Mouse (Mus musculus): ENCODE results near the gene Tnnc2. TPM values are rescaled to one million over a fixed set of nuclear protein-coding genes. Genes with fewer than 3 reads are reported as not detected.
"Not testable (repeated sequence)": the region's sequence is repeated elsewhere in the genome, so short reads cannot be mapped to it uniquely, and the experiment has no call there.

Gene Tnnc2
- total RNA-seq, 2 experiments from 2014 or later, result 0.96 TPM; not detected in 1

DNA sequence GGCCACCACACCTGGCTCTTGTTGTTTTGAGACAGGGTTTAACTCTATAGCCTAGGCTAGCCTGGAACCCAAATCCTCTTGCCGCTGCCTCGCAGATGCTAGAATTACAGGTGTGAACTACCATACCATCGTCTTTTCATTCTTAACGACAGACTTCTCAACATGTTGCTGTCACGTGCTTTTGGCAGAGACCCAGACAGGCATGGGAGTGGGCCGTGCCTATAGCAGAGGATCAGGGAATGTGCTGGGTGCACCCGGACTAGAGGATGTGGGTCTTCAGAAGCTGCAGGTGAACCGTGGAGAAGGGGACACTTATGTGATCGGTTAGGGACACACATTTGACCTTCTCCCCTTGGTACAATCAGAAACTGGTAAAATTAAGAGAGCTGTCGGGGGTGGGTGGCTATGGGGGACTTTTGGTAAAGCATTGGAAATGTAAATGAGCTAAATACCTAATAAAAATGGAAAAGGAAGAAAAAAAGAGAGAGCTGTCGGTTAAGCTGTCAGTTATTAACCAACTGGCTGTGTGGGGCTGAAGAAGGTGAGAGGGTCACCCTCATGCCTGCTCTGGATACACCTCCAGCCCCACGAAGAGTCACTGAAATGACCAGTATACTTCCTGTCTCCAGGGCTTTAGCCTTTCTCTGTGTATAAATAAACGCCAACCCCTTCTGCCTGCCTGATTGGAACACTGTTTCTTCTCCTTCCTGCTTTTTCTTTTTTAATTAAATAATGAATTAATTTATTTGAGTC lies 20.7 kb upstream of the Tnnc2 start:
- no peak for DNase-seq (ENCODE audit: low spot score in 2 of 2)
- intact Hi-C loops (cut with DNase I), result no loop called here

DNA sequence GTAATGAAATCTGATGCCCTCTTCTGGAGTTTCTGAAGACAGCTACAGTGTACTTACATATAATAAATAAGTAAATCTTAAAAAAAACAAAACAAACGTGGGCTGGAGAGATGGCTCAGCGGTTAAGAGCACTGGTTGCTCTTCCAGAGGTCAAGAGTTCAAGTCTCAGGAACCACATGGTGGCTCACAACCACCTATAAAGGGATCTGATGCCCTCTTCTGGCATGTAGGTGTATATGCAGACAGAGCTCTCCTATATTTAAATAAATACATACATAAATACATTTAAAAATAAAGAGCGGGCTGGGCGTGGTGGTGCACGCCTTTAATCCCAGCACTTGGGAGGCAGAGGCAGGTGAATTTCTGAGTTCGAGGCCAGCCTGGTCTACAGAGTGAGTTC lies 18.8 kb upstream of the Tnnc2 start:
- intact Hi-C loops (cut with DNase I), result not testable (repeated sequence)

DNA sequence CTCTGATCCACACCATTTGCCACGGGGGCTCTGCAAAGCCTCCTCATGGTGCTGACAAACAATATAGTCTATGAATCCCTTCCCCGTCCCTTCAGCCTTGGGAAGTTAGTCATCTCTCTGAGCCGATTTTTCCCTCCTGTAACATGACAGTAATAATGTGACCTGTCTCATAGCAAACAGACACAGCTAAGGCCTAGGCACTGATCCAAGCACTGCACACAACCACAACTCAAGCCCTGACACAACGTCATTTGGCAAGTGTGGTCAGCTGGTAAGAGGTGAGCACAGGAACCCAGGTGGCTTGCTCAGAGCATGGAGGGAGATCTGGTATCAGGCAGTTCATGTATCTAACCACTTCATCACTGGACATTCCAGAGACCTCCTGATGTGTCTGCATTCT lies 16.1 kb upstream of the Tnnc2 start:
- intact Hi-C loops (cut with DNase I), result no loop called here
- DNase-seq (ENCODE audit: low spot score in 2 of 2), result no peak

More for the DNA sequence above, 18.8 kb upstream of the Tnnc2 start:
- DNase-seq (ENCODE audit: low spot score in 2 of 2), result not testable (repeated sequence)

DNA sequence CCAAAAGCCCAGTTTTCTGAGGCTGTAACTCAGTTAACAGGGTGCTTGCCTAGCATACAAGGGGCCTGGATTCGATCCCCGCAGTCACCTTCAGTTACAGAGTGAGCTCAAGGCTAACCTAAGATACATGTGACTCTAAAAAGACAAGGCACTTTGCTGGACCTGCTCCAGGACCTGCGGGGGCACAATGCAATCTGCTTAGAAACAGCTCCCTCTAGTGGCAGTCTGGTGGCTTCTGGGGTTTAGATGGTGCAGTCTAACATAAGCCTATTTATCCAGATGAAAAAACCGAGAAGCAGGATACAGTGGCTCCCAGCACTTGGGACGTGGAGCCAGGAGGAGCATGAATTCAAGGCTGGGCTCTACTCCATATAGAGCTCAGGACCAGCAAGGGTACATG lies 14.5 kb upstream of the Tnnc2 start:
- peak; percentile 76 to 82 for DNase-seq (ENCODE audit: low spot score in 2 of 2)
- intact Hi-C loops (cut with DNase I), result no loop called here

DNA sequence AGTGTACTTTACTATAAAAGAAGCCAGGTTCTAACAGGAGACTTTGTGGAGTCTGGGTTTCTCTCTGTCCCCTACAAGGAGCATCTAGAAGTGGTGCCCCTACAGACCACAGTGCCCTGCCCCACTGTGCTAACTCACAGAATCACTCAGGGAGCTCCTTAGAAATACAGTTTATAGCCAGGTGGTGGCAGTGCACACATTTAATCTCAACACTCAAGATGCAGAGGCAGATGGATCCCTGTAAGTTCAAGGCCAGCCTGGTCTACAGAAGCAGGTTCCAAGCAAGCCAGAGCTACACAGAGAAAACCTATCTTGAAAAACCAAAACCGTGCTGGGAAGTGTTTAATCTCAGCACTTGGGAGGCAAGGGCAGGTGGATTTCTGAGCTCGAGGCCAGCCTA lies 14.0 kb upstream of the Tnnc2 start:
- intact Hi-C loops (cut with DNase I), result no loop called here
- no peak for DNase-seq (ENCODE audit: low spot score in 2 of 2)

DNA sequence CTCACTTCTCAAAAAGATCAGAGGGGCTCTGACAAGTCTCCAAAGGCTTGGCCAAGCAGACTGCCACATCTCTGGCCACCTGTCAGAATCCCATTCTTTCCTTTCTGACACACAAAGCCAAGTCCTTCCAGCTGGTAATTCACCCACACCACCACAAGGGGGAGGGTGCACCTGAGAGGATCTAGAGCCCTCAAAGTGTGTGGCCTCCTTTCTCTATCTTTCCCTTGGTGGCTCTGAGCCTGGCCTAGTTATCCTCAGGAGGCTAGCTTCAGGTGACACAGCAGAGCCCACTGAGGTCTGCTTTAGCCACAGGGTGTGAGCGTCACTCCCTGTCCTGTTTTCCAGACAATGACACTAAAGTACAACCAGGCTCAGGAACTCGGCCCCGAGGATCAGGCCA lies 13.5 kb upstream of the Tnnc2 start:
- DNase-seq (ENCODE audit: low spot score in 2 of 2), result peak in 1 of 2 experiments; percentile 26
- intact Hi-C loops (cut with DNase I), result no loop called here

DNA sequence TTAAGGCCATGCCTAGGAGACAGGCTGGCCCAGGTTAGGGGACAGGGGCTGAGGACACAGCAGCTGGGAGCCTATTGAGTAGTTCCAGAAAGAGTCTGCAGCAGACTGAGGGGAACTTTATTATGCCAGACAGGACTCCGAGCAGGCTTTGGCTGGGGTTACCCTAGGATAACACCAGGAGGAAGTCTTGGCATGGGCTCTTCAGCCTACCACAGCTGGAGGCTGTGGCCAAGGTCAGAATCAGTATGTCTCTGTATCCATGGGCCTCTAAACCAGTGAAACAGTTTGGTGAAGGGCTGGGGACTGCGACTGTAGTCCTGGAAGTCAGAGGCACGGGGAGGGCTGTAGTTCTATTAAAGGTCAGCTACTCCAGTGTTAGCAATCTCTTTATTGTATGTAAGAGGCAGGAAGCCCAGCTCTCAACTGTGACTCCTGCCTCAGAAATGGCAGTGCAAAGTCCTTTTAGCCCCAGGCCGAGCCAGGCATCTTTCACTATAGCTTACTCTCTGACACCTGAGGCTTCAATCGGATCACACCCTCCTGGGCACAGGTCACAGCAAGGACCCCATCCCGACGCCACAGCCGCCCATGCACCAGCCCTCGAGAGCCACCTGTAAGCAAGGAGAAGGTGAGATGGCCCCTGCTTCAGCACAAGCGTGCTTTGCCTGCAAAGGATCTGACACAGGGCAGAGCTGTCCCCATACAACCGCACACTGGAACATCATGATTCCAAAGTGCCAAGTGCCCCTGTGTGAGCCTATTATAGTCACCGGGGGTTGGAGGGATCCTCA lies 12.8 kb upstream of the Tnnc2 start:
- intact Hi-C loops (cut with DNase I), result no loop called here
- DNase-seq (ENCODE audit: low spot score in 2 of 2), result no peak

DNA sequence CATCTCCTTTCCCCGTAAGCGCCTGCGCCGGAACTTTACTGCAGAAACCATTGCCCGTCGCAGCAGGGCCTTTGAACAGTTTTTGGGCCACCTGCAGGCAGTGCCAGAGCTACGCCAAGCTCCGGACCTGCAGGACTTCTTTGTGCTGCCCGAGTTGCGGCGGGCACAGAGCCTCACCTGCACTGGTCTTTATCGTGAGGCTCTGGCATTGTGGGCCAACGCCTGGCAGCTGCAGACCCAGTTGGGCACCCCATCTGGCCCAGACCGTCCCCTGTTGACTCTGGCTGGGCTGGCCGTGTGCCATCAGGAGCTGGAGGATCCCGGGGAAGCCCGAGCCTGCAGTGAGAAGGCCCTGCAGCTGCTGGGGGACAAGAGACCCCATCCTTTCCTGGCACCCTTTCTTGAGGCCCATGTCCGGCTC lies 12.1 kb upstream of the Tnnc2 start:
- intact Hi-C loops (cut with DNase I), result no loop called here
- DNase-seq (ENCODE audit: low spot score in 2 of 2), result no peak

DNA sequence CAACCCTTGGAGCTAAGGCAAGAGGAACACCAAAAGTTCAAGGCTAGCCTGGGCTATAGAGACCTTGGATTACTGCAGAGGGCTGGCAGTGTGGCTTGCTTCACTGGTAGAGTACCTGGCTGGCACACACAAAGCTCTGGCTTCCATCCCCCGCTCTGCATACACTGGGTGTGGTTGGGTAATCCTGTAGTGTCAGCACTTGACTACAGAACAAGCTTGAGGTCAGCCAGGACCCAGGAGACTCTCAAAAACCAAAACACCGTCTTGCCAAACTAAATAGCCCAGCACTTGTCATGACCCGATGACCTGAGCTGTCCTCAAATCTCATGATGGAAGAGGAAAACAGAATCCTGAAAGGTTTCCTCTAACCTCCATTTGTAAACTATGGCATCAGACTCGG lies 10.7 kb upstream of the Tnnc2 start:
- DNase-seq (ENCODE audit: low spot score in 2 of 2), result no peak
- intact Hi-C loops (cut with DNase I), result no loop called here

DNA sequence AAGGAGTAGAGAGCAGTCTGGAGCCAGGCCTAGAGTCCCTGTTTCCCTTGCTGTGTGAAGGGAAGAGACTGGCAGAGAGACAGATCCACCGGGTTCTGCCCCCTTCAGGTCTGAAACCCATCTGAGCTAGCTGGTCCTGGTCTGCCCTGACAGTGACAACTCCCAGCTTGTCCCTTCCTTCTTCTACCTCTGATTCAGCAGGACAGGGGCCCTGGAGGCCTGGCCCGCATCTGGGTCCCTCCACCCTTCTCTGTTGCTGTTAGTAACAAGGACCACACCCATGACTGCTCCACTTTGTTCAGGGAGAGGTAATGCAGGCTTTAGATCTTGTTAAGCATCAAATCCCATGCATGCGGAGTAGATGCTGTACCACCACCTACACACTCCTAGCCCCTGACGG lies 8.6 kb upstream of the Tnnc2 start:
- intact Hi-C loops (cut with DNase I), result no loop called here
- no peak for DNase-seq (ENCODE audit: low spot score in 2 of 2)

DNA sequence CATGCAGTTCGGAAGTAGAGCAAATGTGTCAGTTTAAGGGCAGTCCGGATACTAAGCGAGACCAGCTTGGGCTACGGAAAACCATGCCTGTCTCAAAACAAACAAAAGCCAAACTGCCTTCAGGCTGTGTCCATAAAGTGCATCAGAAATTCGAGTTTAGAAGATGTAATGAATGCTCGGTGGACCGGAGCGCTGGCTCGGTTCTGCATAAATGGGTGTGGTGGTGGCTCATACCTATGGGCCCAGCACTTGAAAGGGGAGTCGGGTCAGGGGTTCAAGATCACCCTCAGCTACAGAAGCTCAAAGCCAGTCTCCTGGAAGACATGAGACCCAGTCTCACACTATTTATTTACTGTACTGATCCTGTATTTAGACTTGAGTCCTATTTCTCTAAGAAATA lies 8.0 kb upstream of the Tnnc2 start:
- intact Hi-C loops (cut with DNase I), result no loop called here
- DNase-seq (ENCODE audit: low spot score in 2 of 2), result no peak

DNA sequence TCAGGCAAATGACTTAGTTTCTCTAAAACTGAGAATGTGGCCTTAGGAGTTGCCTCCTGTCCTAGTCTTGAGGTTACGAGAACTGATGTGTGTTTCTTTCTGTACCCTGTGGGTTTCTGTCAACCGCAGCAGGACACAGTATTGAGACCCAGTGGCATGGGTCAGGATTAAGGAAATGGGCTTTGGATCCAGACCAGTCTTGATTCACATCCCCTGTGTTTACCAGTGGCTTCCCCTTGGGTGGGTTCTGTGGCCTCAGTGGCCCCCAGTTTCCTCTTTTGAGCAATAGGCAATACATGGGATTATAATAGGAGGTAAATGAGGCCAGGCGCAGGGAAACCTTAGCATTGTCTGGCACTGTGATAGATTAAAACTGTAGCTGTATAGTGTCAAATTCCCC lies 7.3 kb upstream of the Tnnc2 start:
- DNase-seq (ENCODE audit: low spot score in 2 of 2), result no peak
- intact Hi-C loops (cut with DNase I), result no loop called here

DNA sequence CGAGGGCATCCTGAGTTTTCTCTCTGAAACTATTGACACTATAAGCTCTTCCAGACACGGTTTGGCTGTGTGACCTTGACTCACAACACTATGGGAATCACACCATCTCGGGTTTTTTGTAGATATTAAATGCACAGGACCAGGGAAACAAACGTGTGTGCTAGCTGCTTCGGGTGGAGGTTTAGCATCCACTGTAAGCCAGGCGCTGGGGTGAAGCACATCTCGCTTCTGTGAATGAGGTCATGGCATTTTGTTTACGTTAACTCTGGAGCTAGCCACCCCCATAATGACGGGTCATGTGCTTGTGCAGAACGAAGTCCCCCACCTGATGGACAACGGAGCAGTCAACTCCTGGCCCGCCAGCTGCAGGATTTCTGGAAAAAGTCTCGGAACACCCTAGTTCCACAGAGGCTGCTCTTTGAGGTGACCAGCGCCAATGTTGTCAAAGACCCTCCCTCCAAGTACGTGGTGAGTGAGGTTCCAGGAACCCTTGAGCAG lies 6.7 kb upstream of the Tnnc2 start:
- intact Hi-C loops (cut with DNase I), result no loop called here
- DNase-seq (ENCODE audit: low spot score in 2 of 2), result peak in 1 of 2 experiments; percentile 21

DNA sequence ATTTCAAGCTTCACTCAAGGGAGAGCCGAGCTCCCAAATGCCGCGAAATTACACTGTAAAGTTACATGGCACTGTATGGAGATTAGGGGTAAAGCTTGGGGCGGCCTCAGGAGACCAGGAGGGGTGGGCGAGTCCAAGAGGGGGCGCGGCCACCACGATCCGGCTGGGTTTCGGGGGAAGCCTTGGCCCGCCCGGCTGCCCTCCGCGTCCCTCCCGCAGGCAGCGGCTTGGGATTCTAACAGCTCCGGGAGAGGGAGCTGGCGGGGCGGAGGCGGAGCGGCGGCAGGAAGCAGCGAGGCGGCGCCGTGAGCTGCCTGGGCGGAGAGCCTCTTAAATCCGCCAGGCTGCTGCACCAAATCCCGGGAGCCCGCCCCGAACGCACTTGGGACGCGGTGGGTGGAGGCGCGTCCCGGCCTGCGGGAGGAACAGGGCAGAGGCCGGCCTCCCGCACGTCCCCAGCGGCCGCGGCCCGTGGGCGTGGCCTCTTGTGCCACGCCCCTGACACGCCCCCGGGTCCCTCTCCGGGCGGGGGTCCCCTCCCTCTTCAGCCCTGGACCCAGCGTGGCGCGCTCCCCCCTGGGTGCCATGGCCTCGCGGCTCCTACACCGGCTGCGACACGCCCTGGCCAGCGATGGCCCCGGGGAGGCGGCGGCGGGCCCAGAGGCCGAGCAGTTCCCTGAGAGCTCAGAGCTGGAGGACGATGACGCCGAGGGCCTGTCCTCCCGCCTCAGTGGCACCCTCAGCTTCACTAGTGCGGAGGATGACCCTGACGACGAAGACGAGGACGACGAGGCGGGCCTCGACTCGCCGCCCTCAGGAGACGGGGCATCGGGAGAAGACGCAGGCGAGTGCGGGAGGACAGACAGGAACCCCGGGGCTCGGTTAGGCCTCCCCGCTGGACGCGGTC lies 6.0 kb upstream of the Tnnc2 start, which contains the start of gene Snx21:
Snx21 (plus strand) TSS at position 343 of the 907 bp plus-strand sequence.
- intact Hi-C loops (cut with DNase I), result no loop called here
- DNase-seq (ENCODE audit: low spot score in 2 of 2), result peak; percentile 87 to 90

DNA sequence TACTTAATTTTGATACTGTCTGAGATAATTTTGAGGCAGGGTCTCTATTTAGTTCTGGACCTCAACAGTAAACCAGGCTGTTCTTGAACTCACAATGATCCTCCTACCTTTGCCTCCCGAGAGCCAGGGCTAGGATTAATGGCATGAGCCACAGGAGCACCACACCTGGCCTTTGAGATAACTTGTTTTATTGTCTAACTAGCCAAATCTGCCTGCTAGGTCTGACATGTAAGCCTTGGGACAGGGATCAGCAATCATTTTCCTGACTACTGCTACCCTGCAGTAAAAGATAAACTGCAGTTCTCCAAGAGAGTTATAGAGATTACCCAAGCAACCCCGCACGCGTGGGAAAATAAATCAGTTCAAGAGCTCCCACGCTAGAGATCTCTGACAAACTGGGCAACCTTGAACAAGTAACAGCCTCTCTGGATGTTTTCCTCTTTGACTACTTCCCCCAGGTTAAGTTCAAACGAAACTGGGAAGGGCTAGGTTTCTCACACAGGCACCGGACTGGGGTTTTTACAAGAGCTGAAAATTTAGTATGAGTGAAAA lies 5.2 kb upstream of the Tnnc2 start:
- intact Hi-C loops (cut with DNase I), result no loop called here

DNA sequence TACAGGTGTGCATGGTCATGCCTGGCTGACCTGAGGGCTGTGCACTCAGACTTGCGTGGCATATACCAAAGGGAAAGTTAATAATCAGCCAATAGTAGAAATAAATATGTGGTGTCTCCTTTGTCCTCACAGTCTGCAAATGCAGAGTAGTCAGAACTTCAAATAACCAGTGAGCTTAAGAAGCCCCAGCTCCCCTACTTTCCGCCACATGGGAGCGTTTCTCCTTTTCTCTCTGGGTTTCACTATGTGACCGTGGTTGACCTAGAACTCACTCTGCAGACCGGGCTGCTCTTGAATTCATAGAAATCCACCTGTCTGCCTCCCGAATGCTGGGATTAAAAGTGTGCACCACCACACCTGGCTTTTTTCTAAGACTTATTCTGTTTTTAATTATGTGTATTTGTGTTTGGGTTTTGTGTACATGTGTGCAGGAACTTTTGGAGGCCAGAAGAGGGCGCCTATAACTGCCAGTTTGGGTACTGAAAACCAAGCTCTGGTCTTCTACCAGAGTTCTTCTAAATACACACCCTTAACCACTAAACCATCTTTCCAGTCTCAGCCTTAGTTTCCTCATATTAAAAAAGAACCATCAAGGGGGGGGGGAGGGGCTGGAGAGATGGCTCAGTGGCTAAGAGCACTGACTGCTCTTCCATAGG lies 4.3 kb upstream of the Tnnc2 start:
- intact Hi-C loops (cut with DNase I), result no loop called here
- no peak for DNase-seq (ENCODE audit: low spot score in 2 of 2)

More for the DNA sequence above, 5.2 kb upstream of the Tnnc2 start:
- DNase-seq (ENCODE audit: low spot score in 2 of 2), result no peak

DNA sequence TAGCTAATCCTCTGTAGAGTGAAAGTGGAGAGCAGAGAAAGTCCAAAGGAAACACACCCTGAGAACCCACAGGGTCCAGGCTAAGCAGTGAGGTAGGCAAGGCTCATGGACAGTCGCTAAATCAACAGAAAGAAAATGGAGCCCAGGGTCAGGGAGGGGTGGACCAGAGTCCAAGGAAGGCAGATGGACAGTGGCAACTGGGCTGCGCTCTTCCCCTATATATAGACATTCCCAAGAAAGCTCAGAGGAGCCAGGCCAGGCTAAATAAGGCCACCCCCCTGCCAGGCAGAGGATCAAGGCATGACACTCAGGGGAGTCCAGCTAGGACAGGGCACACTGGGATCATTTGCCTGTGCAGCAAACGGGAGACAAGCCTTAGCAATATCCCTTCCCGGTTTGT lies 2.1 kb upstream of the Tnnc2 start:
- intact Hi-C loops (cut with DNase I), result no loop called here
- no peak for DNase-seq (ENCODE audit: low spot score in 2 of 2)

DNA sequence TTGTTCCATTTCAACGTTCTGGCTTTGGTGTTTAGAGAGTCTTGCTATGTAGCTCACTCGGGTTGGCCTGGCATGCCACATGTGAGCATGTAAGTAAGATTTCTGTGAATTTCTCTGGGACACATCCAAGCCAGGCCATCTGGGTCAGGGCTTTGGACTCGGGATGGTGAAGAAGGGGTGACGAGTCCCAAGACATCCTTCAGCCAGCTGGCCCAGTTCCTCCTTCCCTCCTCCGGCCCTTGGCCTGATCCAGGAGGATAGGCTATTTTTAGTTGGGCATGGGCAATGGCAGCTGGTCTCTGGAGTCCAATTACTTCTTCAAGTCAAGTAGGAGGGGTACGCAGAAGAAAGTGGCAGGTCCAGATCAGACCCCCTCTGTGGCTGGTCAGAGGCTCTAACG lies 958 bp downstream of the Tnnc2 start:
- intact Hi-C loops (cut with DNase I), result no loop called here
- DNase-seq (ENCODE audit: low spot score in 2 of 2), result no peak

DNA sequence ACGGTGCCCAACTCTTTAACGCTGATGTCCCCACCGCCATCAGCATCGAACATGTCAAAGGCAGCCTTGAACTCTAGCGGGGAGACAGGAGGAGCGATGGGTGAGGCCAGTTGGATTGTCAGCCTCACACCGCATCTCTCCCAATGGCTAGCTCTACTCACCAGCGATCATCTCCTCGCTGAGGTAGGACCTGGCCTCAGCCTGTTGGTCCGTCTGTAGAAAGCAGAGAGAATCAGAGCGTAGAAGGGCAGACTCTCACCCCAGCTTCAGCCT lies 1.8 kb downstream of the Tnnc2 start:
- intact Hi-C loops (cut with DNase I), result no loop called here
- no peak for DNase-seq (ENCODE audit: low spot score in 2 of 2)
